Mouse (Mus musculus) small intestine, adult 2 months (tissue): ENCODE measurements around the gene C1ql2. TPM values are rescaled to one million over a fixed set of nuclear protein-coding genes. Genes with fewer than 3 reads are reported as not detected.

Experiments
- H3K27ac ChIP-seq: fragments of 200-500 bp; 2 replicates; pipeline ENCODE4 v1.5.1; 2012; ENCODE audit warnings: low read depth, low read length, control low read depth, inconsistent platforms; ENCODE audit not compliant: insufficient read depth
- H3K27me3 ChIP-seq: fragments of 200-500 bp; 2 replicates; pipeline ENCODE4 v1.6.1; 2012; ENCODE audit warnings: mild to moderate bottlenecking, moderate library complexity, low read length, inconsistent platforms; ENCODE audit not compliant: control insufficient read depth, insufficient read depth
- H3K36me3 ChIP-seq: fragments of 200-500 bp; 2 replicates; pipeline ENCODE4 v1.6.1; 2012; ENCODE audit warnings: mild to moderate bottlenecking, low read length, control low read depth, inconsistent platforms; ENCODE audit not compliant: control insufficient read depth, insufficient read depth
- H3K4me1 ChIP-seq: fragments of 200-500 bp; 2 replicates; pipeline ENCODE4 v1.6.1; 2012; ENCODE audit warnings: low read length, inconsistent platforms, mixed read lengths; ENCODE audit not compliant: control insufficient read depth, insufficient read depth, insufficient read length
- H3K4me3 ChIP-seq: fragments of 200-500 bp; 2 replicates; pipeline ENCODE4 v1.5.1; 2012; ENCODE audit warnings: low read depth, mild to moderate bottlenecking, control low read depth, inconsistent platforms, low read length, moderate library complexity
- CTCF ChIP-seq: fragments of 200-500 bp; IDR thresholded peaks from 2 replicates; pipeline ENCODE4 v1.5.1; 2012; ENCODE audit warnings: low read depth, mild to moderate bottlenecking, control low read depth, inconsistent platforms, low read length, moderate library complexity, mixed read lengths; ENCODE audit not compliant: insufficient replicate concordance, insufficient read length; ENCODE audit errors: extremely low read depth
- POLR2A ChIP-seq: fragments of 200-500 bp; IDR thresholded peaks from 2 replicates; pipeline ENCODE4 v1.6.1; 2012; ENCODE audit warnings: low read depth, mild to moderate bottlenecking, control low read depth, inconsistent platforms, low read length, moderate library complexity
- WGBS: fragments of 180-500 bp; shearing (Covaris S2); methylation state at CpG from one replicate; pipeline ENCODE4 v1.1.7; 2018; 5-methylcytosine and 5-hydroxymethylcytosine counted together
- polyA plus RNA-seq: library from polyadenylated mRNA; depleted of rRNA; stranded (reverse); fragments of >200 nt; gene quantifications from 2 replicates; pipeline ENCODE4 v1.2.3, GENCODE M21; 2012; rRNA removed

C1ql2 gene
- polyA plus RNA-seq = not detected in 2 replicates

DNA sequence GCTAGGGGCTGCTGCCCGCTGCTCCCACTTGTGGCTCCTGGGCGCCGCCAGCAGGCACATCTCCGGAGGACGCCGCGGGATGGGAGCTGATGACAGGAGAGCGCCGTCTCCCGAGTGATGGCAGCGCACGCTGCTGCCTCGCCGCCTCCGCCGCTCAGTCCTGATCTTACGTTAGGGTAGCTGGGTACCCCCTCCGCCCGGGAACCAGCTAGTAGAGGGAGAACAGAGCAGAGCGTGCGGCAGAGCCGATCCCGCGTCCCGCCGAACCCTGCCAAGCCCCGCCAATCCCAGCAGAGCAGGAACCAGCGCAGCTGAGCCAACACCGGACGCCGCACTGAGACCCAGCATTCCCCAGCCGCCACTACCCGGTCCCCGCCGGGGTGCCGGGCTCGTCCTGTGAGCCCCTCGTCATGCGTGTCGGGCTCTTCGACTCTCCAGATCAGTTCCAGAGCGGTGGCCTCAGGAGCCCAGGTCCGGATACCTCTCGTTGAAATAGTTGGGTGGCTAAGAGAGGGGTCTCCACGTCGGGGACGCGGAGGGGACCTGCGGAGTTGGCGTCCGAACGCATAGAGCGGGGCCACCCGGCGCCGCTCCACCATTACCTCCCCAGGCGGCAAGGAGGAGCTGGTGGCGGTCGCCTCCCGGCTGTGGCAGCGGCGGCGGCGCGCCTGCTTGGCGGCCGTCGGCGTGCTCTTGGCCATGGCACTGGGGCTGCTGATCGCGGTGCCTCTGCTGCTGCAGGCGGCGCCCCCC, at the start of gene C1ql2:
Gene C1ql2 (plus strand): TSS at position 164 of the 753 bp plus-strand sequence.
- TF ChIP-seq POLR2A = no peak
- no peak for TF ChIP-seq CTCF

DNA sequence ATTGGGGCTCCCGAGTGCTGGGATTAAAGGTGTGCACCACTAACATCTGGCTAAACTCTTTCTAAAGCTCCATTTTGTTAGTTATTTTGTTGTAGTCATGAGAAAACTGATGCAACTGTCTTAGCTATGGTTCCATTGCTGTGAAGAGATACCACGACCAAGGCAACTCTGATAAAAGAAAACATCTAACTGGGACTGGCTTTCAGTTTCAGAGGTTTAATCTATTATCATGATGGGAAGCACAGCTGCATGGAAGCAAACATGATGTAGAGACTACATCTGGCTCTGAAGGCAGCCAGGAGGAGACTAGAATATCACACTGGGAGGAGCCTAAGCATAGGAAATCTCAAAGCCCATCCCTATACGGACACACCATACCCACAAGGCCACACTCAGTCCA, 48.7 kb upstream of the C1ql2 start:
- Histone ChIP-seq H3K27me3 (no peaks in the 10 kb centered on the region), H3K27ac (no peak overlapping the region), H3K36me3 (no peaks in the 10 kb centered on the region), H3K4me1 (no peaks in the 10 kb centered on the region), H3K4me3 (no peak overlapping the region)
- WGBS = 76% methylated on average over 3 of the region's 3 CpGs
- TF ChIP-seq POLR2A (no peak), CTCF (no peak)

More for the DNA sequence above, at the start of gene C1ql2:
- 2% methylated on average over 73 of the region's 73 CpGs for WGBS
- H3K4me3 ChIP-seq = no peak within 1 kb of the TSS
- no peaks in the 10 kb centered on the region for H3K36me3 ChIP-seq
- H3K27me3 ChIP-seq = peaks cover 28% of the 10 kb centered on the region
- H3K27ac ChIP-seq = no peak within 1 kb of the TSS
- H3K4me1 ChIP-seq = no peaks in the 10 kb centered on the region

DNA sequence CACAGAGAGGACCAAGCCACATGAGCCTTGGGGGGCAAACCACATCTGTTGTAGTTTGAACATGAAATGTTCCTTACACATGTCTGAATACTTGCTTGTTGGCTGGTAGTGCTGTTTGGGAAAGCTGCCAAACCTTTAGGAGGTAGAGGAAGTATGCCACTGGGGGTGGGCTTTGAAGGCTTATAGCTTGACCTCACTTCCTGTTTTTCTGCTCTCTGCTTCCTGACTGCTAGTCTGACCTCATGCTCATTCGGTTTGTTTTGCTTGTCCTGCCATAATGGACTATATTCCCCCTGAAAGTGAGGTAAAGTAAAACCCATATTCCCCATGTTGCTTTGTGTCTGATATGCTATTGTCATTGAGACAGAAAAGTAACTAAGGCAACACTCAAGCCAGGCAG, 46.6 kb upstream of the C1ql2 start:
- no peaks in the 10 kb centered on the region for H3K36me3 ChIP-seq
- H3K4me3 ChIP-seq = no peak overlapping the region
- WGBS = 45% methylated on average over 1 of the region's 1 CpGs
- no peak overlapping the region for H3K27ac ChIP-seq
- H3K4me1 ChIP-seq = no peaks in the 10 kb centered on the region
- no peaks in the 10 kb centered on the region for H3K27me3 ChIP-seq
- TF ChIP-seq POLR2A = no peak
- no peak for TF ChIP-seq CTCF

DNA sequence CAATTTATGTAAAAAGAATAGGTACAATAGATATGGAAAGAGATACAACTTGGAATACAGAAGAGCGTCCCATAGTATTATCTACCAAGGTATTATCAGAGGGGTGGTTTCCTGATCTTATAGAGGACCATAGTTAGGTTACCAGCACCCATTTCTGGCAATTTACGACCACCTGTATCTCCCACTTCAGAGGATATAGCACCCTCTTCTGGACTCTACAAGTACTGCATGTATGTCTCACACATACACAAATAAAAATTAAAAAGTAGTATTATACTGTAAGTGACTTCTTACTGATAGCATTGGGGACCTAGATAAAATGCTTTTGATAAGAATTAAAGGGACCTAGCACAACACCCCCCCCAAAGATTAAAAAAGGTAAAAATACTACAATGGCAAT, 43.4 kb upstream of the C1ql2 start:
- no peak for TF ChIP-seq CTCF
- no peak for TF ChIP-seq POLR2A
- Histone ChIP-seq H3K27me3 (no peaks in the 10 kb centered on the region), H3K27ac (no peak overlapping the region), H3K4me3 (no peak overlapping the region), H3K36me3 (no peaks in the 10 kb centered on the region), H3K4me1 (no peaks in the 10 kb centered on the region)
- WGBS = 91% methylated on average over 2 of the region's 2 CpGs

DNA sequence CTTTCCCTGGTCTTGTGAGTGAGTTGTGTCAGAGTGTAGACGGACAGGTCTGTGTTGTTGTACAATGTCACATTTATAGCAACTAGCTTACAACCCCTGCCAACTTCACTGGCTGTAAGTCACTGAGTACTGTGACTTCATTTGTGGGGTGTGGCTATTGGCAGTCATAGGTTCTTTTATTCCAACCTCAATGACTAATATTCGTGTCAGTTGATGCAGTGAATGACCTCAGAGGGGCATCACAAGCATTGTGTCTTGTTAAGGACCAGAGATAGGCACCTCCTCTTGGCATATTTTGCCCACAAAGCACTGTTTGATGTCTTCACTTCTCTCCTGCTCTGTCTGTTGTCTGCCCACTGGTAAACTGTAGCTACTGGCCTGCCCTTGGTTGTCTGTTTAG, 34.6 kb upstream of the C1ql2 start:
- Histone ChIP-seq H3K4me3 (no peak overlapping the region), H3K27ac (no peak overlapping the region), H3K27me3 (no peaks in the 10 kb centered on the region), H3K4me1 (no peaks in the 10 kb centered on the region), H3K36me3 (no peaks in the 10 kb centered on the region)
- TF ChIP-seq CTCF (no peak), POLR2A (no peak)
- 49% methylated on average over 2 of the region's 2 CpGs for WGBS

DNA sequence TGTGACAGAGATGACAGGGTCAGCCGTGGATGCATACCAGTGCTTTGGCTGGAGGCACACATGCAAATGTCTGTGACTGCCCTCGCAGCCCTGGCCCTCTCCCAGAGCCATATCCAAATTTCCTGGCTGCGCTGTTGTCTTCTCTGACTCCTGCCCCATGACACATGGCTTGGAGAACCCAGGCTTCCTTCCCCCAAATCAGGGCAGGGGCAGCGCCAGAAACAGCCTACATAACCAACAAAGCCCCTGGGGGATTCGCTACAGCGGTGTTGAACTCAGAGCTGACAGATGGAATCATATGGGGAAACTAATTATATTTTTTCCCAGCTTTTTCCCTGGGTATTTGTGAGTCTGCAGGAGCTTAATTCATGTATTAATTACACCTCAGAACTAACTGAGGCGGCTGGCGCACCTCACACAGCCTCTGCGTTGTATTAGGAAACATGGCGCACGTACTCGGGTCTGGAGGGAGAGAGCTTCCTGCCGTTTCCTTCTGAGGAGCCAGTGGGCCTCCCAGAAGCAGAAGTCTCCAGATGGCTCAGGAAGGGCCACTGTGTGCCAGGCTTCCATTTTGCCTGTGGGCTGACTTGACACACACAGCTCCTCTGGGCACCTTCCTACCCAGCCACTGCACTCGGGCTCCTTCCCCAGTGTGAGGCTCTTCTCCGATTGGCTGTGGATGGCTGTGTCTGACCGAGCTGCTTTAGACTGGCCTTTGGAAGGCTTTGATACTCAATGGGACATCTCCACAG, 18.9 kb upstream of the C1ql2 start:
- Histone ChIP-seq H3K4me1 (no peaks in the 10 kb centered on the region), H3K36me3 (no peaks in the 10 kb centered on the region), H3K4me3 (no peak overlapping the region), H3K27me3 (no peaks in the 10 kb centered on the region), H3K27ac (no peak overlapping the region)
- TF ChIP-seq CTCF (no peak), POLR2A (no peak)
- WGBS = 85% methylated on average over 16 of the region's 16 CpGs

DNA sequence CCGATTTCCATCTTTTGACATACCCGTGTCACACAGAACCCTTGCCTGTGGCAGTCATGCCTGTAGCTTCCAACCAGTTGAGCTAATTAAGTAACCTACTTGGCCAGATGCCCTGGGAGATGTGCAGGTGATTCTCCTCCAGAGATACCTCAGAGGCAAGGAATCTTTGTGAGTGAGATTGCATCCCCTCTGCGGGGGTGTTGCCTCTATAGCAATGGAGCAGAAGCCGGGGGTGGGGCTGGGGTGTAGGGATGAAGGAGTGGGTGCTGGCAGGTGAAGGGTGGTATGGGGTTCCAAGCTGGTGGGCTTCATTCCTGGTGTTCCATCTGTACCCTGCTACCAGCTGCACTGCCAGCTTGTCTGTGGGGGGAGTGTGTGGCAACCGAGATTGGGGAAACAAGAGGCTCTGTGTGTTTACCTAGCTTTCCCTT, 17.2 kb upstream of the C1ql2 start:
- 81% methylated on average over 5 of the region's 5 CpGs for WGBS
- Histone ChIP-seq H3K4me3 (no peak overlapping the region), H3K4me1 (0 out of 2 replicates have a peak, but pooled peaks cover 1% of the 10 kb centered on the region), H3K27me3 (no peaks in the 10 kb centered on the region), H3K36me3 (no peaks in the 10 kb centered on the region), H3K27ac (no peak overlapping the region)
- TF ChIP-seq POLR2A = no peak
- TF ChIP-seq CTCF = no peak
